Mouse (Mus musculus): ENCODE results near the gene Sbno2. TPM values are rescaled to one million over a fixed set of nuclear protein-coding genes. Genes with fewer than 3 reads are reported as not detected.
A peak's percentile ranks its signal among the peaks of the same experiment; 100 is the strongest.

Gene Sbno2
- total and polyA plus RNA-seq, 3 experiments = 9.7 to 24.2 (median 22.6) TPM

GRCm38 (mm10) chr10:80056506-80056905, 48.9 kb downstream of the Sbno2 start:
- dilution Hi-C loops (cut with MboI; ENCODE audit: extremely low pct_ligation_motif_present, extremely low pct_unique_long_range_greater_than_20kb, low sequenced_read_pairs) = no loop called here
- H3K9me3 ChIP-seq (replicated peaks; ENCODE audit: low read length) = no peaks in the 10 kb centered on the region
- no peaks in the 10 kb centered on the region for H3K27me3 ChIP-seq (replicated peaks)
- peaks cover 15% of the 10 kb centered on the region for H3K79me2 ChIP-seq (replicated peaks; ENCODE audit: control insufficient read depth, extremely low read depth, insufficient read depth, poor library complexity, severe bottlenecking)
- no peak overlapping the region for H3K4me2 ChIP-seq (ENCODE audit: insufficient read depth, low read depth, poor library complexity, severe bottlenecking)
- in situ Hi-C loops (cut with MboI; ENCODE audit: low pct_ligation_motif_present, low pct_unique_long_range_greater_than_20kb, low sequenced_read_pairs) = no loop called here
- no peak overlapping the region for H3K27ac ChIP-seq (ENCODE audit: insufficient read depth, low read depth)
- no peak for TF ChIP-seq USF2 (conservative IDR thresholded peaks at IDR 0.05; ENCODE audit: low read depth, low read length)
- TF ChIP-seq ZMIZ1 (IDR thresholded peaks at IDR 0.05; ENCODE audit: low read depth, low read length) = 0 out of 2 replicates have a peak, but pooled peaks have one; percentile 5
- no peak overlapping the region for H3K9ac ChIP-seq (ENCODE audit: insufficient read depth, low read depth)
- H3K36me3 ChIP-seq (replicated peaks in 1 of 2; ENCODE audit: control insufficient read depth in 1 of 2, insufficient read depth in 1 of 2, low read length in 1 of 2) = peaks cover 59 to 67% of the 10 kb centered on the region in 2 experiments
- peaks cover 9 to 30% of the 10 kb centered on the region in 2 experiments for H3K4me1 ChIP-seq (ENCODE audit: control insufficient read depth in 1 of 2, insufficient read depth in 2 of 2)
- DNase-seq (ENCODE audit: extremely low read depth) = no peak
- H3K4me3 ChIP-seq (replicated peaks in 1 of 3; ENCODE audit: low read depth in 2 of 3, low read length in 2 of 3, poor library complexity in 1 of 3) = no peak overlapping the region

GRCm38 (mm10) chr10:80055891-80056290, 49.5 kb downstream of the Sbno2 start:
- no peak for DNase-seq (ENCODE audit: extremely low read depth)
- Histone ChIP-seq H3K4me2 (ENCODE audit: insufficient read depth, low read depth, poor library complexity, severe bottlenecking) (no peak overlapping the region), H3K27ac (ENCODE audit: insufficient read depth, low read depth) (0 out of 2 replicates have a peak overlapping the region, but pooled peaks have one; percentile 10), H3K79me2 (replicated peaks; ENCODE audit: control insufficient read depth, extremely low read depth, insufficient read depth, poor library complexity, severe bottlenecking) (peaks cover 15% of the 10 kb centered on the region), H3K4me3 (replicated peaks in 1 of 3; ENCODE audit: low read depth in 2 of 3, low read length in 2 of 3, poor library complexity in 1 of 3) (no peak overlapping the region), H3K27me3 (replicated peaks) (no peaks in the 10 kb centered on the region), H3K9me3 (replicated peaks; ENCODE audit: low read length) (no peaks in the 10 kb centered on the region), H3K4me1 (ENCODE audit: control insufficient read depth in 1 of 2, insufficient read depth in 2 of 2) (peaks cover 12 to 37% of the 10 kb centered on the region in 2 experiments), H3K9ac (ENCODE audit: insufficient read depth, low read depth) (no peak overlapping the region), H3K36me3 (replicated peaks in 1 of 2; ENCODE audit: control insufficient read depth in 1 of 2, insufficient read depth in 1 of 2, low read length in 1 of 2) (peaks cover 53 to 61% of the 10 kb centered on the region in 2 experiments)
- dilution Hi-C loops (cut with MboI; ENCODE audit: extremely low pct_ligation_motif_present, extremely low pct_unique_long_range_greater_than_20kb, low sequenced_read_pairs) (no loop called here), in situ Hi-C loops (cut with MboI; ENCODE audit: low pct_ligation_motif_present, low pct_unique_long_range_greater_than_20kb, low sequenced_read_pairs) (no loop called here)
- no peak for TF ChIP-seq PAX5 (IDR thresholded peaks at IDR 0.05; ENCODE audit: low read length)
- no peak for TF ChIP-seq MYC (IDR thresholded peaks at IDR 0.05; ENCODE audit: low read depth, low read length)
- TF ChIP-seq CTCF (conservative IDR thresholded peaks at IDR 0.05 in 1 of 2, IDR thresholded peaks at IDR 0.05 in 1 of 2; ENCODE audit: low read depth in 2 of 2, low read length in 2 of 2) = no peak
- TF ChIP-seq E2F4 (IDR thresholded peaks at IDR 0.05; ENCODE audit: insufficient replicate concordance, low read depth, low read length) = no peak
- TF ChIP-seq MEF2A (IDR thresholded peaks at IDR 0.05; ENCODE audit: borderline replicate concordance, low read depth, low read length) = no peak
- TF ChIP-seq USF1 (IDR thresholded peaks at IDR 0.05; ENCODE audit: low read depth, low read length) = no peak
- TF ChIP-seq POLR2A (IDR thresholded peaks at IDR 0.05; ENCODE audit: low read depth, low read length) = no peak
- no peak for TF ChIP-seq IRF4 (IDR thresholded peaks at IDR 0.05; ENCODE audit: low read depth, low read length)
- no peak for TF ChIP-seq ZNF384 (IDR thresholded peaks at IDR 0.05; ENCODE audit: low read depth, low read length)
- TF ChIP-seq UBTF (IDR thresholded peaks at IDR 0.05; ENCODE audit: low read depth, low read length) = no peak
- no peak for TF ChIP-seq CHD2 (IDR thresholded peaks at IDR 0.05; ENCODE audit: low read length)
- TF ChIP-seq MAX (IDR thresholded peaks at IDR 0.05; ENCODE audit: low read length) = no peak
- TF ChIP-seq EP300 (IDR thresholded peaks at IDR 0.05; ENCODE audit: low read length) = no peak
- TF ChIP-seq CHD1 (IDR thresholded peaks at IDR 0.05; ENCODE audit: low read depth, low read length) = no peak
- no peak for TF ChIP-seq ZC3H11A (IDR thresholded peaks at IDR 0.05; ENCODE audit: low read depth, low read length)

Data from CH12.LX (cell line).